Mouse (Mus musculus): ENCODE results near the gene Chtf18.

- TF ChIP-seq CTCF (IDR thresholded peaks at IDR 0.05; ENCODE audit: borderline replicate concordance, control insufficient read depth, extremely low read depth, insufficient read depth, low read length, poor library complexity) (no peak), POLR2A (IDR thresholded peaks at IDR 0.05; ENCODE audit: control insufficient read depth, extremely low read depth, insufficient read depth, low read length, poor library complexity) (no peak)
These were observed 11.6 kb downstream of the Chtf18 start for GRCm38 (mm10) chr17:25715627-25716026.

Data from thymus, adult 2 months (tissue).